Mouse (Mus musculus) forebrain, embryonic 11.5 days (tissue): Measurements from ENCODE around the gene Nkiras2. TPM values are rescaled to one million over a fixed set of nuclear protein-coding genes. Genes with fewer than 3 reads are reported as not detected.

ENCODE experiments used
- ATAC-seq: fragments of 200-750 bp; cut with Nextera tagmentation; replicated peaks from 2 replicates; pipeline ENCODE4 v1.8.0; 2017; ENCODE audit warnings: moderate TSS enrichment; ENCODE audit not compliant: low FRiP score
- DNase-seq: peaks from one replicate; pipeline ENCODE4 v3.0.0-alpha.2; 2017; ENCODE audit warnings: low spot score
- H3K27ac ChIP-seq: fragments of 300-500 bp; sonication (generic); 2 replicates; pipeline ENCODE4 v1.5.1; 2014; ENCODE audit warnings: low read depth, low read length
- H3K27me3 ChIP-seq: fragments of 300-500 bp; sonication (generic); 2 replicates; pipeline ENCODE4 v1.6.1; 2014; ENCODE audit warnings: mild to moderate bottlenecking, low read length, mixed read lengths; ENCODE audit not compliant: control insufficient read depth, insufficient read depth
- H3K36me3 ChIP-seq: fragments of 300-500 bp; sonication (generic); 2 replicates; pipeline ENCODE4 v1.6.1; 2014; ENCODE audit warnings: mild to moderate bottlenecking, low read length, moderate library complexity, mixed read lengths; ENCODE audit not compliant: control insufficient read depth, insufficient read depth
- H3K4me1 ChIP-seq: fragments of 300-500 bp; sonication (generic); replicated peaks from 2 replicates; pipeline ENCODE4 v1.6.1; 2014; ENCODE audit warnings: low read length, mixed read lengths; ENCODE audit not compliant: control insufficient read depth, insufficient read depth
- H3K4me2 ChIP-seq: fragments of 300-500 bp; sonication (generic); 2 replicates; pipeline ENCODE4 v1.6.1; 2014; ENCODE audit warnings: low read depth, mild to moderate bottlenecking, low read length, moderate library complexity, mixed read lengths; ENCODE audit not compliant: severe bottlenecking
- H3K4me3 ChIP-seq: fragments of 300-500 bp; sonication (generic); 2 replicates; pipeline ENCODE4 v1.5.1; 2014; ENCODE audit warnings: low read depth, low read length
- H3K9ac ChIP-seq: fragments of 300-500 bp; sonication (generic); 2 replicates; pipeline ENCODE4 v1.6.1; 2014; ENCODE audit warnings: low read length
- H3K9me3 ChIP-seq: fragments of 300-500 bp; sonication (generic); 2 replicates; pipeline ENCODE4 v1.6.1; 2016; ENCODE audit warnings: low read length, mixed read lengths; ENCODE audit not compliant: control insufficient read depth
- WGBS: fragments of 180-500 bp; shearing (Covaris S2); extraction: QIAGEN DNeasy Blood & Tissue Kit; methylation state at CpG from one replicate; pipeline ENCODE4 v1.1.7; 2014; 5-methylcytosine and 5-hydroxymethylcytosine counted together
- polyA plus RNA-seq: library from polyadenylated mRNA; unstranded; fragments of >200 nt; fragmentation: Nextera tagmentation; extraction: Ambion mirVana; gene quantifications from 2 replicates; pipeline ENCODE4 v1.2.1, GENCODE M21; 2014

Nkiras2 gene
- polyA plus RNA-seq, 1 experiment from 2014 or later: 94.5 TPM

- H3K27me3 ChIP-seq: no peaks in the 10 kb centered on the region
- H3K27ac ChIP-seq: no peak overlapping the region
- no peak overlapping the region for H3K9ac ChIP-seq
- WGBS: 86% methylated on average over 4 of the region's 4 CpGs
- H3K36me3 ChIP-seq: peaks cover 3% of the 10 kb centered on the region; the same call in 1 of the 2 replicates
- H3K9me3 ChIP-seq: no peaks in the 10 kb centered on the region
- no peak overlapping the region for H3K4me2 ChIP-seq
- no peak for ATAC-seq
- no peaks in the 10 kb centered on the region for H3K4me1 ChIP-seq
- H3K4me3 ChIP-seq: no peak overlapping the region
- DNase-seq: no peak
These were observed 14.6 kb upstream of the Nkiras2 start for GRCm38 (mm10) chr11:100604321-100605005.

- H3K27me3 ChIP-seq: no peaks in the 10 kb centered on the region
These were observed 13.6 kb upstream of the Nkiras2 start for GRCm38 (mm10) chr11:100605451-100605850.

GRCm38 (mm10) chr11:100607121-100607520, 11.9 kb upstream of the Nkiras2 start:
- H3K27ac ChIP-seq: no peak overlapping the region
- no peaks in the 10 kb centered on the region for H3K9me3 ChIP-seq
- no peaks in the 10 kb centered on the region for H3K36me3 ChIP-seq
- no peaks in the 10 kb centered on the region for H3K27me3 ChIP-seq
- 94% methylated on average over 6 of the region's 6 CpGs for WGBS
- no peak overlapping the region for H3K4me3 ChIP-seq
- no peak overlapping the region for H3K9ac ChIP-seq
- ATAC-seq (no peak), DNase-seq (no peak)
- no peak overlapping the region for H3K4me2 ChIP-seq
- H3K4me1 ChIP-seq: no peaks in the 10 kb centered on the region

More at GRCm38 (mm10) chr11:100605451-100605850, 13.6 kb upstream of the Nkiras2 start:
- 92% methylated on average over 10 of the region's 10 CpGs for WGBS
- no peak for DNase-seq
- Histone ChIP-seq H3K27ac (no peak overlapping the region), H3K4me1 (no peaks in the 10 kb centered on the region), H3K4me2 (no peak overlapping the region), H3K36me3 (peaks cover 3% of the 10 kb centered on the region; the same call in 1 of the 2 replicates), H3K9me3 (no peaks in the 10 kb centered on the region), H3K4me3 (no peak overlapping the region), H3K9ac (no peak overlapping the region)
- no peak for ATAC-seq

GRCm38 (mm10) chr11:100608796-100609195, 10.2 kb upstream of the Nkiras2 start:
- ATAC-seq: no peak
- WGBS: 86% methylated on average over 4 of the region's 4 CpGs
- H3K27me3 ChIP-seq: no peaks in the 10 kb centered on the region

GRCm38 (mm10) chr11:100609355-100609996, 9.6 kb upstream of the Nkiras2 start:
- WGBS: 95% methylated on average over 5 of the region's 5 CpGs
- ATAC-seq: no peak
- Histone ChIP-seq H3K36me3 (no peaks in the 10 kb centered on the region), H3K9me3 (no peaks in the 10 kb centered on the region), H3K27me3 (no peaks in the 10 kb centered on the region), H3K4me3 (no peak overlapping the region), H3K9ac (no peak overlapping the region), H3K4me2 (no peak overlapping the region), H3K27ac (no peak overlapping the region), H3K4me1 (no peaks in the 10 kb centered on the region)
- DNase-seq: no peak

More at GRCm38 (mm10) chr11:100608796-100609195, 10.2 kb upstream of the Nkiras2 start:
- Histone ChIP-seq H3K36me3 (no peaks in the 10 kb centered on the region), H3K27ac (no peak overlapping the region), H3K9ac (no peak overlapping the region), H3K4me3 (no peak overlapping the region), H3K4me1 (no peaks in the 10 kb centered on the region), H3K4me2 (no peak overlapping the region), H3K9me3 (no peaks in the 10 kb centered on the region)
- DNase-seq: no peak

- Histone ChIP-seq H3K27ac (no peak overlapping the region), H3K4me2 (no peak overlapping the region), H3K36me3 (no peaks in the 10 kb centered on the region), H3K4me3 (no peak overlapping the region), H3K9me3 (no peaks in the 10 kb centered on the region), H3K27me3 (no peaks in the 10 kb centered on the region), H3K9ac (no peak overlapping the region), H3K4me1 (no peaks in the 10 kb centered on the region)
- DNase-seq (no peak), ATAC-seq (no peak)
- WGBS: 88% methylated on average over 9 of the region's 9 CpGs
These were observed 8.9 kb upstream of the Nkiras2 start for GRCm38 (mm10) chr11:100609997-100610680.

- no peak for ATAC-seq
- no peaks in the 10 kb centered on the region for H3K9me3 ChIP-seq
- no peak overlapping the region for H3K4me3 ChIP-seq
- DNase-seq: no peak
- H3K27ac ChIP-seq: no peak overlapping the region
- WGBS: 90% methylated on average over 6 of the region's 6 CpGs
- H3K36me3 ChIP-seq: no peaks in the 10 kb centered on the region
- H3K9ac ChIP-seq: no peak overlapping the region
- H3K27me3 ChIP-seq: no peaks in the 10 kb centered on the region
- no peaks in the 10 kb centered on the region for H3K4me1 ChIP-seq
- no peak overlapping the region for H3K4me2 ChIP-seq
These were observed 7.4 kb upstream of the Nkiras2 start for GRCm38 (mm10) chr11:100611627-100612026.

GRCm38 (mm10) chr11:100613241-100613640, 5.8 kb upstream of the Nkiras2 start:
- Histone ChIP-seq H3K4me3 (no peak overlapping the region), H3K9ac (no peak overlapping the region), H3K36me3 (no peaks in the 10 kb centered on the region), H3K4me2 (no peak overlapping the region), H3K27ac (no peak overlapping the region), H3K9me3 (no peaks in the 10 kb centered on the region), H3K27me3 (no peaks in the 10 kb centered on the region), H3K4me1 (peaks cover 5% of the 10 kb centered on the region; the same call in 1 of the 2 replicates)
- WGBS: 94% methylated on average over 3 of the region's 3 CpGs
- no peak for ATAC-seq
- DNase-seq: no peak
